Mouse (Mus musculus): ENCODE measurements around the gene Flnb.

DNA sequence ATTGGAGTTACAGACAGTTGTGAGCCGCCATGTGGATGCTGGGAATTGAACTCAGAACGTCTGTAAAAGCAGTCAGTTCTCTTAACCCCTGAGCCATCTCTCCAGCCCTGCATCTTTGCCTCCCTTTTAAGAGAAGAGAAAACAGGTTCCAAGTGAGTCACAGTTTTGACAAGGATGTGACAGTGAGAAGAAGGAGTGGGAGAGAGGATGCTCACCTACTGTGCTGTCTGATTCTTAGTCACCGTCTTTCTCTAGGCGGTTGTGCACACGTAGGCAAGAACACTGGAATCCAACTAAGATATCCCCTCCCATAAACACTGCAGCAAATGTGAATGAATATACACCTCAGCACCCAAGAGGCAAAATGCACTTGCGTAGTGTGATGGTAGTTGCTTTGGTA is 157.4 kb downstream of the Flnb start:
- TF ChIP-seq POLR2A (IDR thresholded peaks at IDR 0.05; ENCODE audit: insufficient read depth, low read depth, low read length) = no peak
- TF ChIP-seq CTCF (IDR thresholded peaks at IDR 0.05; ENCODE audit: insufficient read depth, low read depth, low read length) = no peak
